Mouse (Mus musculus): ENCODE measurements at regions not wholly inside any gene's neighbourhood (a gene's known extent, or its start where the extent isn't known, plus 50 kb on each side); places are given as distances from the start of the nearest gene placed in this dataset.
A peak's percentile ranks its signal among the peaks of the same experiment; 100 is the strongest.

DNA sequence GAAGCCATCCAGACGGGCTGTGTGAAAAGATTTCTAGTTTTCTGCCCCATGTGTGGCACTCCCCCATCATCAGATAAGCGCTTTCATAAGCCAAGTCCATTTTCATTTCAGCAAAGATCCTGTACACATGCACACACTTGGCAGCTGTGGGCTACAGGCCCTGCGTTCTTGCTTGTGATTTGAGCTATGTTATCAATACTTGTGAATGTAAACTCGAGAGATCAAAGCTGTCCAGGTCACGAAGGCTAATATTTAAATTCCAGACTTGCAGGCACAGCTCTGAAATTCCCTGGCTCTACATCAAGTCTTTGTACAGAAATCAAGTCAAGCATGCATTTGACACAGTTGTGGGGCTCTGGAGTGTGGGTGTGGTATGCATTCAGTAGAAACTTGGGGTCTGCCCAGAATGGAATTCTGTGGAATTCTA, 248.8 kb upstream of the Fggy start:
- no peak for DNase-seq (ENCODE audit: low spot score)

DNA sequence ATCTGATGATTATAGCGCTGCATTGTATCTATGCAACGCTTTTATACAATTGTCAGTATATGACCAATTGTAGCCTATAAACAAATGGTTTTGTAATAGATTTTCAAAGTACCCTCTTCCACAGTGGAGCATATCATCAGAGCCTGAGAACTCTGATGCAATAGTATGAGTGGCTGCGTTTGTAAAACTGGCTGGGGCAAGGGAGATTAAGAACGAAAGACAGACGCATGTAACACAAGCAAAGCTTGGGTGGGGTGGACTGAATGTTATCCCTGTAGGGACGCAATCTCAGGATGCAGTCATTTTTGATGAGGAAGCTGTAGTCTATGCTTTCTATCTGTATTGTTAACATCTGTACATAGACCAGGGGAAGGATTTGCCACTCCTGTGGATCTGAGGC, 246.9 kb upstream of the Fggy start:
- no peak for DNase-seq (ENCODE audit: low spot score)

GRCm38 (mm10) chr4:95317821-95318290, 239.5 kb upstream of the Fggy start:
- DNase-seq (ENCODE audit: low spot score): no peak

GRCm38 (mm10) chr4:95318561-95318960, 238.7 kb upstream of the Fggy start:
- DNase-seq (ENCODE audit: low spot score): no peak

GRCm38 (mm10) chr4:95319036-95319435, 238.3 kb upstream of the Fggy start:
- no peak for DNase-seq (ENCODE audit: low spot score)

DNA sequence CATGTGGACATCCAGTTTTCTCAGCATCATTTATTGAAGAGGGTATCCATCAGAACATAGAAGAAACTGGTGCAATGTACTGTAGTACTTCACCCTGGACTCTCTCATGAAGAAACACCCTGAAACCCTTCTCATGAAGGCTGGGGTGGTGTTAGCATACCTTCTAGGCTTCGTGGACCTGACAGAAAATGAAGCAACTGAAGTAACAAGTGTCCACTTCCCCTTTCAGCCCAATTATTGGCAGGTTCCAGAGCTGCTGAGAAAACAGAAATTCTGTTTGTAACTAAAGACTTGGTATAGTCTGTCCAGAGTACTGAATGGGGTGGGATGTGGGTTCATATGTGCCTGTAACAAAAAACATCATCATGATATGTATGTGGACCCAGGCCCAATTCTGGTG, 231.4 kb upstream of the Fggy start:
- DNase-seq (ENCODE audit: low spot score): no peak

GRCm38 (mm10) chr4:95339822-95340221, 217.5 kb upstream of the Fggy start:
- DNase-seq (ENCODE audit: low spot score): no peak

DNA sequence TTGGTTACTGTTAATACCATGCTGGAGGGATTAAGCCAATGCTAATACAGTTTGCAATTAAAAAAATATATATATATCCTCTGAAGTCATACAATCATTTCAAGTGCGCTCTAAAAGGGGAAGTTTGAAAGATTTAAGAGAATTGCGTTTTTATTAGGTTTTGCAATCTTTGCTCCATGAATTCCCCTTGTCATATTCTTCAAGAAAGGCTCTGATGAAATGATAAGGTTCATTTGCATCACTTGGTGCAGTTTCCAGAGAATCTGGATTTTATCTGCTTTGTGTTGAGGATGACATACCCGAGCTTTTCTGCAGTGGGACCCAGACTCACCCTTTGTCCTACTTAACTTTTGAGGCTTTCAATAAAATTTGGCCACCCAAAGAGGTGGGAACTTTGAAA, 216.4 kb upstream of the Fggy start:
- no peak for DNase-seq (ENCODE audit: low spot score)

GRCm38 (mm10) chr4:95346722-95347197, 210.5 kb upstream of the Fggy start:
- DNase-seq (ENCODE audit: low spot score): no peak

- DNase-seq (ENCODE audit: low spot score): no peak
Measured at GRCm38 (mm10) chr4:95347436-95347835, 209.9 kb upstream of the Fggy start.

DNA sequence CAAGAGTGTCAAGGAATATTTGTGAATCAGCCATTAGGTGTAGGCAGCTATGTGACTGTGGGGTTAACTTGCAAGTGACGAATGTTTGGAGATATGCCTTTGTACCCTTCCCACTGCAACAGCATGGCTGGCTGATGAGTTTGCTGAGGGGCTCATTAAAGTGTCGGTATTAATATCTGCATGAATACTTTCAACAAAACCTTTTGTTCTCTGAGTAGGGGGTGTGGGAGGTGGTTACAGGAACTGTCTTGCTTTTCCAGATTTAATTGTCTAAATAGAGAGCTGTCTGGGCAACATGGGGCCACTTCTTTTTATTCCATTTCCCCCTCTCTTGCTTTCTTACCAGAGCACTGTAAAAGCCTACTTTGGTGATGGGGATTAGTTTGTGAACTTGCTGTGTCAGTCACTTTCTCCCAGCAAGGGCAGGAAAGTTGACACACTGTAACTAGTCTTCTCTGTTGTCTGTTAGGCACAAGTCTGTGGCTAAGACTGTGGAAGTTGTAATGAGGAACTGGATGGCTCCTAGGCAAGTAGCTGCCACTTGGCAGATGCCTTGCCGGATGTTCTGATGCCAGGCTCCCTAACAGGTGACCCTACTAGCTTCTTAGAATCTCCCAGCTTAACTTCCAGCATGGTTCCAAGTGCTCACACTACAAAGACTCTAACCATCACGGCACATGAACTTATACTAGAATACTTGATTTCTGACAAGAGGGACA, 208.7 kb upstream of the Fggy start:
- DNase-seq (ENCODE audit: low spot score): no peak

DNA sequence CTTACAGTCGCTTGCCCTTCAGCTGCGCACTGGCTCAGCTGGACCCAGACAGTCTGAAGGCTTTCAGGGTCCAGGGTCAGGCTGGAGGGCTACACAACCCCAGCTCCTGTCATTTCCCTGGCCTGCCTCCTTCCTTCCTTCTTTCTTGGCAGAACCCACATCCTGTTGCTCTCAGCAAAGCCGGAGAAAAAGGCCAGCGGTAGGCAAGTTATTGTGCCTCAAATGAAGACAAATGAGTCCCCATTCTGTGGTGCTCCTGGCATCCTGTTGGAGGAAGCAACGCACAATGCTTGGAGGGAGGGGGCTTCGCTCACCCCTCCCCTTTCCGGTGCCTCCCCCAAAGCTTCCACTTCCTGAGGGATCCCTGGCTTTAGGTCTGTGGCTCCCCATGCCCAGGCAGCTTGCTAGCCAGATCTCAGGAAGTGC, 203.4 kb upstream of the Fggy start:
- peak; percentile 73 for DNase-seq (ENCODE audit: low spot score)

GRCm38 (mm10) chr4:95358674-95359073, 198.6 kb upstream of the Fggy start:
- DNase-seq (ENCODE audit: low spot score): no peak

- no peak for DNase-seq (ENCODE audit: low spot score)
Measured at GRCm38 (mm10) chr4:95360336-95360967, 196.9 kb upstream of the Fggy start.

GRCm38 (mm10) chr4:95364376-95365082, 192.8 kb upstream of the Fggy start:
- no peak for DNase-seq (ENCODE audit: low spot score)

GRCm38 (mm10) chr4:95376386-95376785, 180.9 kb upstream of the Fggy start:
- no peak for DNase-seq (ENCODE audit: low spot score)

GRCm38 (mm10) chr4:95377222-95378134, 179.8 kb upstream of the Fggy start:
- DNase-seq (ENCODE audit: low spot score): no peak

- no peak for DNase-seq (ENCODE audit: low spot score)
Measured at GRCm38 (mm10) chr4:95378645-95379044, 178.7 kb upstream of the Fggy start.

GRCm38 (mm10) chr4:95383216-95383892, 174.0 kb upstream of the Fggy start:
- no peak for DNase-seq (ENCODE audit: low spot score)

GRCm38 (mm10) chr4:95385552-95385951, 171.8 kb upstream of the Fggy start:
- DNase-seq (ENCODE audit: low spot score): no peak

- DNase-seq (ENCODE audit: low spot score): no peak
Measured at GRCm38 (mm10) chr4:95386021-95386420, 171.3 kb upstream of the Fggy start.

Data from thymus, postnatal 0 days (tissue).